ENCODE assay signal across 11 mouse cellular contexts in the genomic region with DNA sequence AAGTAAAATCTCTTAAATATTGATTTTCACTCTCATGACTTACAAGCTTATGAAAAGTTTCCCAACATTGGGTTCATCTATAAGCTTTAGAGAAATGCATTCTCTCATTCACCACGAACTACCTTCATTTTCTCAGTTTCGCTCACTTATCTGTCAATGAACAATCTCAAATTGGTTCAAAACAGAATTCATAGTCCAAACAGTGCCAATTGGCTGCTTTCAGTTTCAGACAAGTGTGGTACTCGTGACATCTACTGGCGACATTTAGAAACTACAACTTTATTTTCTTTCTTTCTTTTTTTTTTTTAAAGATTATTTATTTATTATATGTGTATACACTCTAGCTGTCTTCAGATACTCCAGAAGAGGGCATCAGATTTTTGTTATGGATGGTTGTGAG. TPM values are rescaled to one million over a fixed set of nuclear protein-coding genes. Genes with fewer than 3 reads are reported as not detected.
DNase-seq lines count a peak whose midpoint lies in the region; ATAC-seq and TF ChIP-seq lines count a peak whose summit lies in the region.
"Had no signal": no experiment of that assay in that cellular context is flagged by ENCODE, and none has a peak within 500 bp of the region (broad histone marks: within the 10 kb centered on the region; RNA-seq: fewer than 3 reads in every experiment).

No protein-coding gene starts in this region.

- intact Hi-C loops in gastrocnemius, adult 2 months (cut with DNase I) = loop anchor here (1.0 to 5.0 kb wide), 2 partner anchors 306 to 393 kb away; no protein-coding TSS in a partner anchor

- no peak overlapping the region for H3K4me2 ChIP-seq in midbrain, embryonic 11.5 days
- H3K4me2 ChIP-seq in midbrain, embryonic 13.5 days (replicated peaks) = no peak overlapping the region
- H3K4me2 ChIP-seq: midbrain, embryonic 12.5 days had no signal

- WGBS in midbrain, embryonic 11.5 days = 33% methylated on average over 4 of the region's 4 CpGs
- 28% methylated on average over 4 of the region's 4 CpGs for WGBS in midbrain, embryonic 13.5 days

- no peaks in the 10 kb centered on the region for H3K36me3 ChIP-seq in midbrain, embryonic 11.5 days (ENCODE audit: control insufficient read depth, insufficient read depth, low read length)
- H3K36me3 ChIP-seq in midbrain, embryonic 13.5 days = no peaks in the 10 kb centered on the region
- H3K36me3 ChIP-seq: forebrain, embryonic 10.5 days; midbrain, embryonic 12.5 days had no signal

- H3K4me3 ChIP-seq in gastrocnemius, adult 2 months = no peak overlapping the region
- no peak overlapping the region for H3K4me3 ChIP-seq in midbrain, embryonic 11.5 days (ENCODE audit: low read depth, low read length)
- H3K4me3 ChIP-seq in midbrain, embryonic 13.5 days (replicated peaks) = no peak overlapping the region
- H3K4me3 ChIP-seq: forebrain, embryonic 10.5 days; midbrain, embryonic 12.5 days had no signal

- no peaks in the 10 kb centered on the region for H3K4me1 ChIP-seq in midbrain, embryonic 11.5 days (ENCODE audit: control insufficient read depth, insufficient read depth, low read length)
- H3K4me1 ChIP-seq in midbrain, embryonic 13.5 days (replicated peaks) = no peaks in the 10 kb centered on the region
- H3K4me1 ChIP-seq: forebrain, embryonic 10.5 days; midbrain, embryonic 12.5 days had no signal

- ATAC-seq in midbrain, embryonic 11.5 days (ENCODE audit: low FRiP score) = no peak
- no peak for ATAC-seq in midbrain, embryonic 13.5 days
- no peak for ATAC-seq in cerebellum, adult (ENCODE audit: insufficient number of reproducible peaks, low FRiP score, low TSS enrichment)

- H3K9ac ChIP-seq in midbrain, embryonic 11.5 days (ENCODE audit: low read length) = no peak overlapping the region
- H3K9ac ChIP-seq in midbrain, embryonic 13.5 days (replicated peaks) = no peak overlapping the region
- H3K9ac ChIP-seq: midbrain, embryonic 12.5 days had no signal

- no peaks in the 10 kb centered on the region for H3K27me3 ChIP-seq in midbrain, embryonic 11.5 days (ENCODE audit: control insufficient read depth, insufficient read depth, low read length)
- H3K27me3 ChIP-seq in midbrain, embryonic 13.5 days = no peaks in the 10 kb centered on the region
- H3K27me3 ChIP-seq: midbrain, embryonic 12.5 days had no signal

- no peak for DNase-seq in gastrocnemius, adult 2 months
- DNase-seq in gastrocnemius, postnatal 4 days (ENCODE audit: low spot score in 2 of 2) = no peak
- DNase-seq in midbrain, embryonic 11.5 days (ENCODE audit: low spot score, missing footprints) = peak; percentile 82
- DNase-seq in embryo, embryonic 10.5 days (ENCODE audit: low spot score) = peak; percentile 30
- DNase-seq in retina, postnatal 1 day = peak; percentile 59
- no peak for DNase-seq in right cerebral cortex, postnatal 25 days

- H3K27ac ChIP-seq in gastrocnemius, adult 2 months = no peak overlapping the region
- H3K27ac ChIP-seq in midbrain, embryonic 11.5 days (ENCODE audit: low read depth, low read length) = no peak overlapping the region
- H3K27ac ChIP-seq in midbrain, embryonic 13.5 days = no peak overlapping the region
- H3K27ac ChIP-seq: forebrain, embryonic 10.5 days; midbrain, embryonic 12.5 days had no signal

- no peaks in the 10 kb centered on the region for H3K9me3 ChIP-seq in midbrain, embryonic 11.5 days (ENCODE audit: control insufficient read depth, low read length)
- H3K9me3 ChIP-seq in midbrain, embryonic 13.5 days = no peaks in the 10 kb centered on the region
- H3K9me3 ChIP-seq: forebrain, embryonic 10.5 days; midbrain, embryonic 12.5 days had no signal

- peak; percentile 58 for TF ChIP-seq CTCF in gastrocnemius, adult 2 months (IDR thresholded peaks at IDR 0.05)

RNA-seq across cellular contexts. Expression of a gene that starts 21.8 kb away (rescaled TPM):
- 10 to 100 TPM; 18.5 to 20.2 TPM for total RNA-seq in gastrocnemius, adult 2 months (2021)
- total RNA-seq in gastrocnemius, postnatal 4 days (2021) = 10 to 100 TPM; 45.8 to 49.8 TPM
- 67.1 and 76.4 TPM in 2 replicates for polyA plus RNA-seq in midbrain, embryonic 11.5 days (2014; fragmentation: Nextera tagmentation; extraction: Ambion mirVana)
- 40.4 and 42.7 TPM in 2 replicates for polyA plus RNA-seq in midbrain, embryonic 13.5 days (2015; fragmentation: Nextera tagmentation; extraction: Ambion mirVana)

RNA-seq across cellular contexts. Expression of a gene that starts 42.6 kb away (rescaled TPM):
- not detected for total RNA-seq in gastrocnemius, adult 2 months (2021)
- under 1 TPM in 1 of 2 experiments, not detected in 1; 0.23 TPM for total RNA-seq in gastrocnemius, postnatal 4 days (2021)
- not detected in 2 replicates for polyA plus RNA-seq in midbrain, embryonic 11.5 days (2014; fragmentation: Nextera tagmentation; extraction: Ambion mirVana)
- polyA plus RNA-seq in midbrain, embryonic 13.5 days (2015; fragmentation: Nextera tagmentation; extraction: Ambion mirVana) = 0.10 and 0.24 TPM in 2 replicates
- polyA plus RNA-seq: forebrain, embryonic 10.5 days; kidney, embryonic 14.5 days; midbrain, embryonic 12.5 days had no signal

RNA-seq across cellular contexts. Expression of a gene that starts 58.8 kb away (rescaled TPM):
- total RNA-seq in gastrocnemius, adult 2 months (2021) = 1 to 10 TPM; 3.9 to 4.4 TPM
- total RNA-seq in gastrocnemius, postnatal 4 days (2021) = 1 to 10 TPM; 8.6 to 9.5 TPM
- 7.8 and 9.0 TPM in 2 replicates for polyA plus RNA-seq in midbrain, embryonic 11.5 days (2014; fragmentation: Nextera tagmentation; extraction: Ambion mirVana)
- polyA plus RNA-seq in midbrain, embryonic 13.5 days (2015; fragmentation: Nextera tagmentation; extraction: Ambion mirVana) = 13.0 and 13.3 TPM in 2 replicates

Comparison
In these comparisons a context has a peak if more than half of its experiments do, and no peak if none do; other contexts are left out.
1. DNase-seq: peak in midbrain, embryonic 11.5 days (single experiment), embryo, embryonic 10.5 days (single experiment) and retina, postnatal 1 day (single experiment); none in gastrocnemius, adult 2 months (single experiment), gastrocnemius, postnatal 4 days (0 of 2) and right cerebral cortex, postnatal 25 days (single experiment).